Mouse (Mus musculus) lung, adult 2 months (tissue): ENCODE results near the gene Ndc80.

Source experiments
- CTCF ChIP-seq: fragments of 200-500 bp; IDR thresholded peaks from 2 replicates; pipeline ENCODE4 v1.5.1; 2011; ENCODE audit warnings: mild to moderate bottlenecking, low read length, control low read depth; ENCODE audit not compliant: insufficient read depth
- POLR2A ChIP-seq: fragments of 200-500 bp; IDR thresholded peaks from 2 replicates; pipeline ENCODE4 v1.6.1; 2011; ENCODE audit warnings: low read depth, mild to moderate bottlenecking, control low read depth, low read length, borderline replicate concordance; ENCODE audit errors: extremely low read depth

- TF ChIP-seq CTCF: no peak
- TF ChIP-seq POLR2A: no peak
Measured at GRCm38 (mm10) chr17:71474128-71474527, 52.5 kb downstream of the Ndc80 start.
